ENCODE assay signal across 23 mouse cellular contexts in genomic region chr7:133662467-133662866, GRCm38 (mm10). TPM values are rescaled to one million over a fixed set of nuclear protein-coding genes. Genes with fewer than 3 reads are reported as not detected.
DNase-seq lines count a peak whose midpoint lies in the region; ATAC-seq and TF ChIP-seq lines count a peak whose summit lies in the region.
"Had no signal": no experiment of that assay in that cellular context is flagged by ENCODE, and none has a peak within 500 bp of the region (broad histone marks: within the 10 kb centered on the region; RNA-seq: fewer than 3 reads in every experiment).

No protein-coding gene starts in this region.

- H3K9me3 ChIP-seq in kidney, postnatal 0 days (replicated peaks; ENCODE audit: low read length) = no peaks in the 10 kb centered on the region
- H3K9me3 ChIP-seq: embryonic facial prominence, embryonic 10.5 days; embryonic facial prominence, embryonic 12.5 days; forebrain, embryonic 13.5 days; forebrain, embryonic 15.5 days had no signal

- no peak for TF ChIP-seq CTCF in kidney, postnatal 0 days (IDR thresholded peaks at IDR 0.05; ENCODE audit: low read depth)
- no peak for TF ChIP-seq CTCF in kidney, adult 2 months (conservative IDR thresholded peaks at IDR 0.05; ENCODE audit: insufficient read depth, insufficient read length, low read depth, low read length)

- no peak overlapping the region for H3K27ac ChIP-seq in kidney, postnatal 0 days
- H3K27ac ChIP-seq in kidney, adult 2 months (ENCODE audit: insufficient read depth, low read depth, low read length) = no peak overlapping the region
- H3K27ac ChIP-seq: embryonic facial prominence, embryonic 10.5 days; embryonic facial prominence, embryonic 12.5 days; forebrain, embryonic 13.5 days; forebrain, embryonic 15.5 days had no signal

- H3K27me3 ChIP-seq in kidney, postnatal 0 days (ENCODE audit: insufficient read depth, low read length) = no peaks in the 10 kb centered on the region
- no peaks in the 10 kb centered on the region for H3K27me3 ChIP-seq in kidney, adult 2 months (replicated peaks; ENCODE audit: control insufficient read depth, insufficient read depth, low read length)
- H3K27me3 ChIP-seq: embryonic facial prominence, embryonic 12.5 days; forebrain, embryonic 13.5 days; forebrain, embryonic 15.5 days; Patski had no signal

- no peak for ATAC-seq in kidney, postnatal 0 days (replicated peaks; ENCODE audit: low FRiP score, low read depth)
- ATAC-seq: activated CD4-positive, CD25-positive, alpha-beta regulatory T cell, adult 4 months; forebrain, embryonic 13.5 days; forebrain, embryonic 15.5 days; forebrain, postnatal 0 days; Patski had no signal

- H3K4me1 ChIP-seq in kidney, postnatal 0 days (replicated peaks; ENCODE audit: insufficient read depth, low read length) = no peaks in the 10 kb centered on the region
- H3K4me1 ChIP-seq in kidney, adult 2 months (ENCODE audit: control insufficient read depth, insufficient read depth, low read length) = no peaks in the 10 kb centered on the region
- H3K4me1 ChIP-seq: embryonic facial prominence, embryonic 10.5 days; embryonic facial prominence, embryonic 12.5 days; forebrain, embryonic 13.5 days; forebrain, embryonic 15.5 days had no signal

- no peak overlapping the region for H3K9ac ChIP-seq in kidney, postnatal 0 days (ENCODE audit: low read depth, low read length)
- H3K9ac ChIP-seq: embryonic facial prominence, embryonic 12.5 days; forebrain, embryonic 13.5 days; forebrain, embryonic 15.5 days; forebrain, postnatal 0 days had no signal

- peaks cover 74% of the 10 kb centered on the region for H3K36me3 ChIP-seq in kidney, postnatal 0 days (ENCODE audit: insufficient read depth, low read length)
- peaks cover 24% of the 10 kb centered on the region for H3K36me3 ChIP-seq in kidney, adult 2 months (ENCODE audit: control insufficient read depth, insufficient read depth, low read length)

- WGBS in kidney, postnatal 0 days = 68% methylated on average over 1 of the region's 1 CpGs
- 47% methylated on average over 1 of the region's 1 CpGs for WGBS in kidney, adult 2 months

- H3K4me3 ChIP-seq in kidney, postnatal 0 days (replicated peaks; ENCODE audit: low read depth, low read length) = no peak overlapping the region
- H3K4me3 ChIP-seq in kidney, adult 2 months (ENCODE audit: insufficient read depth, low read depth, low read length) = no peak overlapping the region
- H3K4me3 ChIP-seq: embryonic facial prominence, embryonic 10.5 days; embryonic facial prominence, embryonic 12.5 days; forebrain, embryonic 13.5 days; forebrain, embryonic 15.5 days had no signal

- H3K4me2 ChIP-seq in kidney, postnatal 0 days (ENCODE audit: low read length) = no peak overlapping the region
- H3K4me2 ChIP-seq: embryonic facial prominence, embryonic 12.5 days; forebrain, embryonic 13.5 days; forebrain, embryonic 15.5 days had no signal

- DNase-seq in kidney, postnatal 0 days (ENCODE audit: low spot score) = peak; percentile 19
- DNase-seq in kidney, adult 2 months = no peak
- peak; percentile 24 for DNase-seq in retina, postnatal 1 day
- DNase-seq in retina, embryonic 14.5 days (ENCODE audit: low spot score) = no peak
- DNase-seq in mesoderm, embryonic 11.5 days (ENCODE audit: low read depth, low spot score) = peak; percentile 29
- no peak for DNase-seq in urinary bladder, postnatal 4 days (ENCODE audit: low spot score in 2 of 2)
- DNase-seq: adrenal gland, adult 8-10 months; adrenal gland, postnatal 14 days; adrenal gland, postnatal 36 days; cerebellum, adult 11-12 months; cerebellum, adult 2 months; cerebellum, adult 9-10 months; cerebellum, postnatal 10 days; cerebellum, postnatal 25 days; forebrain, postnatal 0 days had no signal

- no peak for TF ChIP-seq POLR2A in kidney, adult 2 months (IDR thresholded peaks at IDR 0.05; ENCODE audit: low read depth, low read length)

RNA-seq across cellular contexts. Expression of gene Mmp21, which starts 17.4 kb away (rescaled TPM):
- not detected in 2 replicates for polyA plus RNA-seq in kidney, postnatal 0 days (2015; fragmentation: Nextera tagmentation; extraction: Ambion mirVana)
- not detected in 2 replicates for polyA plus RNA-seq in kidney, adult 2 months (2012; rRNA removed)
- polyA plus RNA-seq: C2C12; cerebellum, adult 2 months; forebrain, embryonic 11.5 days; forebrain, embryonic 15.5 days; forebrain, postnatal 0 days; Patski had no signal

RNA-seq across cellular contexts. Expression of gene Edrf1, which starts 25.1 kb away (rescaled TPM):
- 14.3 and 15.4 TPM in 2 replicates for polyA plus RNA-seq in kidney, postnatal 0 days (2015; fragmentation: Nextera tagmentation; extraction: Ambion mirVana)
- polyA plus RNA-seq in kidney, adult 2 months (2012; rRNA removed) = 9.0 and 12.4 TPM in 2 replicates

RNA-seq across cellular contexts. Expression of gene Bccip, which starts 46.7 kb away (rescaled TPM):
- polyA plus RNA-seq in kidney, postnatal 0 days (2015; fragmentation: Nextera tagmentation; extraction: Ambion mirVana) = 163 and 176 TPM in 2 replicates
- polyA plus RNA-seq in kidney, adult 2 months (2012; rRNA removed) = 37.1 and 46.6 TPM in 2 replicates

RNA-seq across cellular contexts. Expression of gene Uros, which starts 47.4 kb away (rescaled TPM):
- polyA plus RNA-seq in kidney, postnatal 0 days (2015; fragmentation: Nextera tagmentation; extraction: Ambion mirVana) = 22.6 and 27.8 TPM in 2 replicates
- 26.0 and 26.5 TPM in 2 replicates for polyA plus RNA-seq in kidney, adult 2 months (2012; rRNA removed)

Comparison
In these comparisons a context has a peak if more than half of its experiments do, and no peak if none do; other contexts are left out.
1. DNase-seq: peak in kidney, postnatal 0 days (single experiment), retina, postnatal 1 day (single experiment) and mesoderm, embryonic 11.5 days (single experiment); none in kidney, adult 2 months (single experiment), retina, embryonic 14.5 days (single experiment) and urinary bladder, postnatal 4 days (0 of 2).